Mouse (Mus musculus) heart, postnatal 36 days (tissue): Measurements from ENCODE around the gene Spats2. TPM values are rescaled to one million over a fixed set of nuclear protein-coding genes. Genes with fewer than 3 reads are reported as not detected.
"Not testable (repeated sequence)": the region's sequence is repeated elsewhere in the genome, so short reads cannot be mapped to it uniquely, and the experiment has no call there.

ENCODE experiments used
- DNase-seq, 2 experiments: peaks; one replicate each; pipeline ENCODE4 v3.0.0; 2021 to 2022
- intact Hi-C: fragments of 180-260 bp; cut with DNase I; formaldehyde crosslinking; loops from one replicate; pipeline ENCODE4 v1.15.1; 2025
- total RNA-seq, 2 experiments: library from RNA; stranded (reverse); gene quantifications; 2 replicates each; pipeline ENCODE4 v1.2.3; 2021

The Spats2 gene
- total RNA-seq, 2 experiments from 2014 or later = 6.6 to 7.9 TPM

DNA sequence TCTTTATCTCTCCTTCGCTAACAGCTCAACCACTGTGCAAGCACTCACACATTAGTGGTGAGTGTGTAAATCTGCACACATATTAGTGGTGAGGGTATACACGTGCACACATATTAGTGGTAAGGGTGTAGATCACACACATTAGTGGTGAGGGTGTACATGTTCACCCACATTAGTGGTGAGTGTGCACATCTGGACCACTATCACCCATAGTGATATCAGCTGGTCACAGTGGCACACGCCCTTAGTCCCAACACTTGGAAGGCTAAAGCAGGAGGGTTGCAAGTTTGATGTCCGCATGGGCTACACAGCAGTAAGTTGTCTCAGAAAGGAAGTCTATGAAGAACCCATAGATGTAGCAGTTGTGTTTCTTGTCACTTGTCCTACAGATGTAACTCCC lies 91.9 kb downstream of the Spats2 start:
- intact Hi-C loops = no loop called here
- DNase-seq = no peak

DNA sequence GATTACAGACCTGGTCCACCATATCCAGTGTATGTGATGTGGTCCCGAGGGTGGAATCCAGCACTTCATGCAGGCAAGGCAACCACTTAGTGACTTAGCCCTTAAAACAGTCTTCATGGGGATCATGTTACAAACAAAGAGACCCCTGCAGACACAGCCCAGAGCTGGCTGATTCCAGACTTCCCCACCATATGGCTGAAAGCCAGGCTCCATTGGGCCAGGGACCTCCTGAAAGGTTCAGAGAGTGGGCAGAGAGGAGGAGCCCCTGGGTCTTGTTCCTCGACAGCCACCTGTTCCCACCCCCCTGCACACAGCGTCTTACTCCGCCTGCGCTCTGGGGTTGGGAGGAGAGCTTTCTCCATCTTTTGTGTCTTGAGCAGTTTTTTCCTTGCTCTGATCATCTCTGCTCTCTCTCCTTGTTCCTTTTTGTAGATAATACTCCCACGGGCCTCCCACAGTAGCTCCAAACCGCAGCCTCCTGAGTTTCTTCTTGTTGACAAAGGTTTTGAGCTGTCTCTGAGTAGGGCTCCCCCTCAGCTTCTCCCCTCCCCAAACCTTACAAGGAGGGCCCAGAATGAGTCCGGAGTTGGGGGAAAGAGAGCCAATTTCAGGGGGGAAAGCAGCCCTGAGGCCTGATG lies 95.7 kb downstream of the Spats2 start:
- intact Hi-C loops = no loop called here
- no peak for DNase-seq

DNA sequence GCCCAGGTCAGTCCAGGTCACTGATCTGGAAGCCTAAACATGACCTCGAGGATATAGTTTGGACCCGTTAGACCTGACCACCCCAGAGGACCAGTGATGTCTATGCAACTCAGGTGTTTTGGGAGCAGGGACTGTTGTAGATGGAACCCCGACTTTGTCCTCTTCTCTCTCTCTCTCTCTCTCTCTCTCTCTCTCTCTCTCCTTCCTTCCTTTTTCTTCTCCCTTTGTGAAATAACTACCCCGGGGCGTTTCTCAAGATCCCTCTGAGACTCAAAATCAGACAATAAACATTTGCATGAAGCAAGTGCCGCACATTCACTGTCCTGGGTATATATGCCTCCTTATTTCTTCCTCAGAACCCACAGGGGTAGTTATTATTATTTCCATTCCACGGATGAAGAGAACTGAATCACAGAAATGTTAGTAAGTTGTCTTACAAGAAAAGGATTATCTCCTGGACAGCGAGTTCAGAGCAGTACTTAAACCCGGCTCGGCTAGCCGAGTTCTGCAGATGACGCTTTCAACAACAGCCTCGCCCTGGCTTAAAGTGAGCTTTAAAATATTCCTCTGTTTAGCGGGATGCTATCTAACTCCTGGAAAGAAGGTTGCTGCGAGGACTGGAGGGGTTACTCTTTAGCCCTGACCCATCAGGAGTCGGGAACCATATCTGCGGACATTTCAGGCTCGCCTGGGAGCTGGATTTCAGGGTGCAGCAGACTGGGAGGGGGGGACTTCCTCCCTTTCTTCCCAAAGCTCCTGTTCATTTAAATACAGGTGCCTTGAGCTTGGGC lies 97.3 kb downstream of the Spats2 start:
- DNase-seq = no peak
- intact Hi-C loops = no loop called here

DNA sequence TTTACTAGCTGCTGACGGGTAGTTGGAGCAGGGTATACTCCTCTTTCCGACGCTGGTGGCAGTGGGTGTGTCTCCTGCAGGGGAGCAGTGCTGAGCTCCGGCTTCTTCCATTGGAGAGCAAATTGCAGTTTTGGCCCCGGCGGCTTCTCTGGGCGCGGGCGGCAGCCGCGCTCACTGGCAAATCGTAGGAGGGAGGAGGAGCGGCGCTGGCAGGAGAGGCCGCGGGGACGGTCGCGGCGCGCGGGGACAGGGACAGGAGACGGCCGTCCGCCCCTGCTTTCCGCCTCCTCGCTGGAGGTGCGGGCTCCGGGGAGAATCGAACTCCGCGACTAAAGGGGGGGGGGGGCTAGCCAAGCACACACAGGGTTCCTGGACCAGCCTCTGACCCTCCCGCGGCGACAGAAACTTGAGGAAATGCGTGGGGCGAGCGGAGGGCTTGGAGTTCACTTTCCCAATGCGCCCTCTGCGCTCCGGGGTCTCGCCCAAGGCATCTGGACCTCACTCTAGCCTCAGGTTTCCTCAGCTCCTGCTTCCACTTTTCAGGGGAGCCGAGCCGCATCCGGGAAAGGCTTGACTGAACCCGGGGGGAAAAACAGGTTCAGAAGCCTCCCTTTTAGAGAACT lies 98.0 kb downstream of the Spats2 start:
- DNase-seq = peak; percentile 35 to 47
- intact Hi-C loops = no loop called here

DNA sequence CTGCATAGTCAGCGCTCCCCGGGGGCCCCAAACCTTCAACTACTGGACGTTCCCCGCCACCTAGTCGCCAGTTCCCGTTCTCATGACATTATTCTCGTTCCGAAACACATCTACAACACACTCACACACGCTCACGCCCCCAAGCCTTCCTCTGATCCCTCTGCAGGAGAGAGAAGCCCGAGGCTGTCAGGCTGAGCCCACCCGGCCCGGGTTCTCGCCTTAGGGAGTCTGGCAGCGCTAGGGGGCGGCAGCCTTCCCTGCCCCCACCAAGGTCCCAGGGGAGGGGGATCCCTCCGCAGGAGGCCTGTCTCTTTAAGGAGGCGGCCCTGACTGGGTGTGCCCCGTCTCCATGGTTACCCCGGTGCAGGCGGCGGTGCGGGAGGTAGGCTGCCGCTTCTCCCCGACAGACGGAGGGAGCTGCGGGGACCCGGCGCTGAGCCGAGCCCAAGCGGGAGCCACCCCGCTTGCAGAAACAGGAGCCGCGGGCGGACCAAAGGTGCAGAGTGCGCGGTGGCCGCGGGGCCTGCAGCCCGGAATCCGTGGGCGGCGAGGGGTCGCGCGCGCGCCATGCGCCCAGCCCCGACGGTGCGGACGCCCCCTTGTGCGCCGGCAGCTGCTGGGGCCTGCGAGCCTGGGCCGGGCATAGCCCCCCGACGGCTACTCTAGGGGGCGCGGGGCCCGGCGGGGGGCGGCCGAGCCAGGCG lies 98.6 kb downstream of the Spats2 start, which contains the start of gene Kcnh3:
TSS of gene Kcnh3 (plus strand) at position 654 of the 704 bp plus-strand sequence.
- peak; percentile 43 to 44 for DNase-seq
- intact Hi-C loops = no loop called here

DNA sequence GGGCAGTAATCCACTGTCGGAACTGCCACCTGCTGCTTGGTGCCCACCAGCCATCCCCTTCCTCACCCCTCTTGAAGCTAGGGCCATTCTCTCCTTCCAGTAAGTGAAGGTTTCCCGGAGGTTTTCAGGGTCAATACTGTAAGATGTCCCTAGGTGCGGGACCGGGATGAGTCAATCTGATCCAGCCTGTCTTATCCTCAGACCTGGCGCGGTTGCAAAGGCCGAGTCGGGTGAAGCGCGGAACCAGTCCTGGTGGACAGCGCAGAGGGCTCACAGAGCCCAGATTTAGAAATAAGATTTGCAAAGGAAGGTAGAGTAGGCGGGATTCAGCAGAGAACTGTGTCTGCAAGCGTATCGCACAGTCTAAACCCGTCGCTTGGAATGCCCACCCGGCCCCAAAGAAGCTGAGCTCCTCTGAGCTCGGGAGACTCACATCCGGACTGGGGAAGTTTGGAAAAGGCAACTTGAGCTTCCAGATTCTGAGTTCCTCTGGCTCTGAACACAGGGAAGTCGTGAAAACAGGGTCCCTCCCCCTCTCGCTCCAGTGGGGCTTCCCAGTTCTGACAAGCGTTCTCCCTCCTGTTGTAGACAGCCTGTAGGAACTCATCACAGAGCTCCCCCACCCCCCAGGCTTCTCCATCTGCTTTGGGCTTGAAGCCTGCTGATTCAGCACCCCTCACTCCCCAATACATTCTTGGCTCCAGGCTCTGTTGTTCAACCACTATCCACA lies 99.5 kb downstream of the Spats2 start:
- intact Hi-C loops = no loop called here
- peak in 1 of 2 experiments; percentile 14 for DNase-seq

DNA sequence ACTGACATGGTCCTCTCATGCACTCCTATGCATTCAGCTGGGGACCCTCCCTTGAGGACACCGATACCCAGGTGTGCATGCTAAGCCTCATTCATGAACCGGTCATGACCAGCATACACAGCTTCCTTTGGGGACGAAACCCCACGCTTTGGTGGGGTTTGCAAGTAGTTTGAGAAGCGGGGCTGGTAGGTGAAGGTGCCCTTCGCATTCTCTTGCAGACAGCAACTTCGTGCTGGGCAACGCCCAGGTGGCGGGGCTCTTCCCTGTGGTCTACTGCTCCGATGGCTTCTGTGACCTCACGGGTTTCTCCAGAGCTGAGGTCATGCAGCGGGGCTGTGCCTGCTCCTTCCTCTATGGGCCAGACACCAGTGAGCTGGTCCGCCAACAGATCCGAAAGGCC lies 100.4 kb downstream of the Spats2 start:
- no peak for DNase-seq
- intact Hi-C loops = no loop called here

DNA sequence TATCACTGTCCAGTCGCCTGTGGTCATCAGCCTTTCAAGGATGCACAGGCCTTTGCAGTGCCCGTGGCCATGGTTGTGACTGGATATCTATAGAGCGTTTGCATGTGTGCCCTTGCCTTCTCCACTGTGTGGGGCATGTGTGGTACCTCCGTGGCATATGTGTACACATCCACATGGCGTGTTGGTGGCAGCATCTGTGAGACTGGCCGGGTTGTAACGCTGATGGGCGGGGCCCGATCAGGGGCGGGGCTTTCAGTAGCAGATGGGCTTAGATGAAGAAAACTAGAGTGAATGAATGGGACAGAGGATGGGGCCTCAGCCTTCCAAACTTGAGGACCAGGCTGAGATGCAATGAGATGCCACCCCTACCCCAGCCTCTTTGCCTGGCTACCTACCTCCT lies 106.3 kb downstream of the Spats2 start:
- no peak for DNase-seq
- intact Hi-C loops = no loop called here

DNA sequence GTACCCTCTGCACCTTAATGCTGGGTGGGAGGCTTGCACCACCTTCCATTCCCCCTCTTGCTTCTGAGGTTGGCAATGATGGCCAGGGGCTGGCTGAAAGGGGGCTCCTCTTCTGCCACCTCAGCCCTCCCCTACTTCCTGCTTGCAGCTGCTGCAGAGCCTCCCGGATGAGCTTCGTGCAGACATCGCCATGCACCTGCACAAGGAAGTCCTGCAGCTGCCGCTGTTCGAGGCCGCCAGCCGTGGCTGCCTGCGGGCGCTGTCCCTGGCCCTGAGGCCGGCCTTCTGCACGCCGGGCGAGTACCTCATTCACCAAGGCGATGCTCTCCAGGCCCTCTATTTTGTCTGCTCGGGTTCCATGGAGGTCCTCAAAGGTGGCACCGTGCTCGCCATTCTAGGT lies 108.0 kb downstream of the Spats2 start:
- no peak for DNase-seq
- intact Hi-C loops = no loop called here

DNA sequence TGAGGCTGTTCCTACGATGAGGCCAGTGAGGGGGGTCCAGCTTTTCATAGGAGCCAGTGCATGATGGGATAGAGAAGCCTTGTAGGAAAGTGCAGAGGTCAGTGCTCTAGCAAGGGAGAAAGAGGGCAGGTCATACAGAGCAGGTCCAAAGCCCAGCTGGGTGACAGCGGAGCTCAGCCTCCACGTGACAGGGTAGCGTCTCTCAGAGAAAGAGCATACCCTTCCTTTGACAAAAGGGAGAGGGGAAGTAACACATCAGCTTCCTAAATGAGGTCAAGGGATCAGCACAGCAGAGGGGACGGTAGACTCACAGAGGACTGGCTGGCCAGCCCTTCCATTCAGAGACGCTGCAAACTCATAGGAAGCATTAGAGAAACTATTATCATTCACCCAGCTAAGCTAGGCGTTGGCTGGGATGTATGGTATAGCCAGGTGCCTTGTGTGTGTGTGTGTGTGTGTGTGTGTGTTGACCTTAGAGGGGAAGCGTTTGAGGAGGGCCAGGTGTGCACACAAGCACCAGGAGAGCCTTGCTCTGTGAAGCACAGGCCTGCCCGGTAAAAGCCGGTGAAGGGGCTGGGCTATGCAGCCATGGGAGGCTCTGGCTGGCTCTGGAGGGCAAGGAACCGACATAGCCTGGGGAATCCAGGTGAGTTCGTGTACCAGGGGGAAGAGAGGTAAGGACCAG lies 108.8 kb downstream of the Spats2 start:
- DNase-seq = no peak
- intact Hi-C loops = no loop called here

DNA sequence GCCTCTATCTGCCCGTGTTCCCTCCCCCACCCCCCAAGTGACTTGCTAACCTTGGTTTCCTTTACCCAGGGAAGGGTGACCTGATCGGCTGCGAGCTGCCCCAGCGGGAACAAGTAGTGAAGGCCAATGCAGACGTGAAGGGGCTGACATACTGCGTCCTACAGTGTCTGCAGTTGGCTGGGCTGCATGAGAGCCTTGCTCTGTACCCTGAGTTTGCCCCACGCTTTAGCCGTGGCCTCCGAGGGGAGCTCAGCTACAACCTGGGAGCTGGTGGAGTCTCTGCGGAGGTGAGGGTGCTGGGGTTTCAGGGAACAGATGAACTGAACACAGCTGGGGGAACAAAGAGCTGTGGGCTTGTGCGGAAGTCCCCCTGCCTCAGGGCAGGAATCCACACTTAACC lies 112.3 kb downstream of the Spats2 start:
- intact Hi-C loops = no loop called here
- DNase-seq = no peak

DNA sequence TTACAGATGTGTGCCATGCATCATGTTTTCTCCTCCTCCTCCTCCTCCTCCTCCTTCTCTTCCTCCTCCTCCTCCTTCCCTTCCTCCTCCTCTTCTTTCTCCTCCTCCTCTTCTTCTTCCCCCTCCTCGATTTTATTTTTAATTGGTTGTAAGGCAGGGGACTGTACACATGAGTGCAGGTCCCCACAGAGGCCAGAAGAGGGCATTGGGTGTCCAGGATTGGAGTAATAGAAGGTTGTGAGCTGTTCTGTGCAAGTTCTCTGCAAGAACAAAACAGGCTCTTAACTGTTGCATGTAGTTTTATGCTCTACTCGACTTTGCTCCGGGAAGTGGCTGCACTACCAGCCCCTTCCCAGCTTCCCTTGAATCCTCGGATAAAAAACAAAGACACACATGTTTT lies 114.4 kb downstream of the Spats2 start:
- intact Hi-C loops = loop anchor here (2.0 kb wide), 1 partner anchor 25 kb away; no protein-coding TSS in a partner anchor
- DNase-seq = no peak

DNA sequence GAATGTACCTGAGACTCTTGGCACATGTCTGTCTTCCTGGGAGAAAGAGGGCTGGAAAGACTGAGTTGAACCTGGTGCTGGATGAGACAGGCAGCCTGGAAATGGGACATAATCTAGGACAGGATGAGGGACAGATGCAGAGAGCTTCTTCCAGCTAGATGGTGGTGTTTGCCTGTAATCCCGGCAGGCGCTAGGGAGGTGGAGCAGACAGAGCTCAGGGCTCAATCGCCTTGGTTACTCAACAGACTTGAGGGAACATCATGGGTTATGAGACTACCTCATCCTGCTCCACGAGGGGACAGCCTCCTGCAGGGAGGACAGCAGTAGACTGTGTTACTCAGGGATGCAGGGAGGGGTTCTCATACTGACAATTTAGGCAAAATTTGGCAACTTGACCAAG lies 115.5 kb downstream of the Spats2 start:
- intact Hi-C loops = loop anchor here (2.0 kb wide), 1 partner anchor 24 kb away; no protein-coding TSS in a partner anchor
- no peak for DNase-seq

DNA sequence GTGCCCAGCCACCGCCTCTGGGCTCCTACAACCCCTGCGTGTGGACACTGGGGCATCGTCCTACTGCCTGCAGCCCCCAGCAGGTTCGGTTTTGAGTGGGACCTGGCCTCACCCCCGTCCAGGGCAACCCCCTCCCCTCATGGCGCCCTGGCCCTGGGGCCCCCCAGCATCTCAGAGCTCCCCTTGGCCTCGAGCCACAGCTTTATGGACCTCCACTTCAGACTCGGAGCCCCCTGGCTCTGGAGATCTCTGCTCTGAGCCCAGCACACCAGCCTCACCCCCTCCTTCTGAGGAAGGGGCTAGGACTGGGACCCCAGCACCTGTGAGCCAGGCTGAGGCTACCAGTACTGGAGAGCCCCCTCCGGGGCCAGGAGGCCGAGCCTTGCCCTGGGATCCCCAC lies 116.3 kb downstream of the Spats2 start:
- intact Hi-C loops = no loop called here

DNA sequence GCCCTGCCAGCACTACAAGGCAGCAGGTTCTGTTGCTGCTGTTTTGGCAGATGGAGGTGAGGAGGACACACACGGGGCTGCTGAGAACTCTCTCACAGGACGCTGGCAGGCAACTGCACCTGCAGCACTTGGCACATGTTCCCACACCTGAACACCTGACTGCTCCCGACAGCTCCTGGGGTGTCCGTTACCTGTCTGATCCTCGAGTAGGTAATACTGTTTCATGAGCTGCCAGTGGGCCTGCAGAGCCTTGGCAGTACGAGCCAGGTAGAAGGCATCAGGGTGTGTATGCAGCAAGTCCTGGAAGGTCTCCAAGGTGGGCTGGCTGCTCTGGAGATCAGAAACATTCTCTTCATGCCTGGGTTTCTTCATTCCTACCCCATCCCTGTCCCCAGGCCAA lies 121.0 kb downstream of the Spats2 start:
- intact Hi-C loops, DNase-seq: not testable (repeated sequence)

More for the DNA sequence above, 116.3 kb downstream of the Spats2 start:
- DNase-seq = no peak

DNA sequence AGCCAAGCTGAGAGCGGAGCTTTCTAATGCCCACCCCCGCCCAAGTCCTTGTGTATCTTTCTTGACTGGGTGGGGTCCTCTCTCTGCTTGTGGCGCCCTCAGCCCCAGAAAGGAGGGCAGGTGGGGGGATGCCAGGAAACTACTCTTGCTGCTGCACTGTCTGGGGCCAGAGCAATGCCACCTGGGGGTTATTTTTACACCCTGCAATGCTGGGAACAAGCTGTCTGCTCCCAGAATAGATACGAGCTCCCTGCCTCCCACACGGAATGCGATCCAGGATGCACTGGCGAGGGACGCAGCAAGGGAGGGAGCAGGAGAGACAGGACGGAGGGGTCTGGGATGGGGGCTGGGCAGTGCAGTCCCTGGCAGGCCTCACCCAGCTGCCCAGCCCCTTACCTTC lies 123.3 kb downstream of the Spats2 start:
- intact Hi-C loops = no loop called here

DNA sequence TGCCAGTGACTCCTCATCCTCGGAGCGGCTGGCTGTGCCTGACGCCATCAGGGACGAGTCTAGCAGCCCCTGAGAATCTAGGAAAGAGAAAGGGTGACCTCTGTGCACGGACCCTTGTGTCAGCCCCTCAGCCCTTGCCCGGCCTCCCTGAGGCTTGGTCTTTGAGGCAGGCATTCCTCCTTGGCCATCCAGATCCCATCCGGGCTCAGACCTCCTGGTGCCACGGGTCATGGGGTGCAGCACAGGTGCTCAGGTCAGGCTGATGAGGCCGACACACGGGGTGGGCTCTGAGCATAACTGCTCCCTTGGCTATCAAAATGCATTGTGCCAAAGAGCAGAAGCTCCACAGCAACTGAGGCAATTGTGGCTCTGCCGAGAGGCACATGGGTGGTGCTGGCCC lies 124.2 kb downstream of the Spats2 start:
- no peak for DNase-seq
- intact Hi-C loops = no loop called here

More for the DNA sequence above, 123.3 kb downstream of the Spats2 start:
- peak in 1 of 2 experiments; percentile 52 for DNase-seq

DNA sequence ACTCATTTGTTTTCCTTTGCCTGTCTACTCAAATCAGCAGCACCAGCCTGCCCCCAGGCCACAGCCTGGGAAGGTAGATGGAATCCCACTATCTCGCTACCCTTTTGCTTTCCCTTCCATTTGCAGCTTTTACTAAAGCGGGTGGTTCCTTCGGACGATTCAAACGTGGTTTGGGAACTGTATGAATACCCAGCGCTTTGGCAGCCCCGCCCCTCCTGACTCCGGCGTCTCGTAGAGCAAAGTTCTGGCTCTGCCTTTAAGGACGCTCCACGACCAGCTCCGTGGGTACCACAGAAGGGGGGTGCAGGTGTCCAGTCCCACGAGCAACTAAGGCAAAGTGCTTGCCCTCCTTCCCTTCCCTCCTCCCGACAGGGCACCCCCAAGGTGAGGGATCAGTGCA lies 125.4 kb downstream of the Spats2 start:
- intact Hi-C loops = not testable (repeated sequence)

DNA sequence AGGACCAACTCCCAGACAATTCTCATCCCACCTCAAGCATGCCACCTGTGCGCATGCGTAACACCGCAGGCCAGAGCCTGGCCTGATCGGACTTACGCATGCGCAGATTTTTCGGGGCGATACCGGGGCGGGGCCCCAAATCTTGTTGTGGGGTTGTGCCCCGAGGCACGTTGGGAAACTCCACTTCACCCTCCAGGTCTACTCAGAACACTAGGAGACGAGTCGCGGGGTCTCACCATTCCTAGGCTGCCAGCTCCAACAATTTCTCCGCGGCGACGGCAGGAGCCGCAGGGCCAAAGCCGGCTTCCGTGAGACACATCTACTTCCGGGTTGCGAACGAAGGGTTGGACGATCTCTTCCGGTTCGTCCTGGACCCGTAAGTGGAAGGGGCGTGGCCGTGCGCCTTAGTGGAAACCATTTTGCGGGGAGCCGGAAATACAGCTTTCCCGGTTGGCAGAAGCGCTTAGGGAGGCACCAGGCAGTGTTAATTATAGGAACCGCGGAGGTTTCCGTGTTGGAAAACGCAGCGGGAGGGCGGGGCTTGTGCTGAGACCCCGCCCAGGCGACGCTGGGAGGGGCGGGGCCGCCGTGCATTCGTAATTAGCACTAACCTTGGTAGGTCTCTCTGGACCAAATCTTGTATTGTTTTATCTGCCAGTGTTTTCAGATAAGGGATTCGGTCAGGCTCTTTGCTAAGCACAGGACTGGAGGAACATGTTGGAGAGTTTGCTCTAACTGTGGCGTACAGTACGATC lies 126.1 kb downstream of the Spats2 start, which contains the start of gene Mcrs1:
TSS of gene Mcrs1 (minus strand) at position 336 of the 755 bp plus-strand sequence.
- intact Hi-C loops = no loop called here
- DNase-seq = peak; percentile 96 to 98

More for the DNA sequence above, 125.4 kb downstream of the Spats2 start:
- DNase-seq = peak in 1 of 2 experiments; percentile 39
